Mouse (Mus musculus): ENCODE data around the gene Zfp219.

GRCm38 (mm10) chr14:52011683-52012082 lies 8.8 kb downstream of the Zfp219 start:
- TF ChIP-seq POLR2A (IDR thresholded peaks at IDR 0.05; ENCODE audit: extremely low read depth, insufficient read depth, low read length) (no peak), CTCF (IDR thresholded peaks at IDR 0.05; ENCODE audit: extremely low read depth, insufficient read depth, low read length) (no peak)
